Mouse (Mus musculus) adrenal gland, adult 2 months (tissue): ENCODE measurements at regions not wholly inside any gene's neighbourhood (a gene's known extent, or its start where the extent isn't known, plus 50 kb on each side); places are given as distances from the start of the nearest gene placed in this dataset.

Experiments
- DNase-seq: peaks from one replicate; pipeline ENCODE4 v3.0.0; 2021

GRCm38 (mm10) chr14:47991546-47991945 lies 129.1 kb upstream of the Peli2 start:
- no peak for DNase-seq

DNA sequence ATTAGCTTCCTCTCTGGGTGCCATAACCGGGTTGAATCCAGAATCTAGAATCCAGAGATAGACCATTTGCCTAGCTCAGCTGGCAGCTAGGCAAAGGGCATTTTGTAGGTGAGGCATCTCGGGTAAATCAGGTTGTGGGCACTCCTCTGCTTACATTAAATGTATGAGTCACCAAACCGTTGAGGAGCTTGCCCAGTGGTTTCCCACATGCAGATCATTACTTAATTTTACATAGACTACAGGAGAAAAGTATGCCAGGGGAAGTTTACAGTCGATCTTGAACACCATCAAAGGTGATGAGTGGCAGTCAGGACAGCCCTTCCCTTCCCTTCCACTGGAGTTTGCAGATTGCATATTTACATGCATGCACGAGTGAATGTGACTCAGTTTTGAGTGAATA lies 128.5 kb upstream of the Peli2 start:
- DNase-seq = no peak

- no peak for DNase-seq
These were observed 127.8 kb upstream of the Peli2 start for GRCm38 (mm10) chr14:47992851-47993250.

- no peak for DNase-seq
These were observed 121.7 kb upstream of the Peli2 start for GRCm38 (mm10) chr14:47998936-47999335.

GRCm38 (mm10) chr14:48005092-48005928 lies 115.3 kb upstream of the Peli2 start:
- DNase-seq = no peak

GRCm38 (mm10) chr14:48005929-48006309 lies 114.7 kb upstream of the Peli2 start:
- DNase-seq = no peak

DNA sequence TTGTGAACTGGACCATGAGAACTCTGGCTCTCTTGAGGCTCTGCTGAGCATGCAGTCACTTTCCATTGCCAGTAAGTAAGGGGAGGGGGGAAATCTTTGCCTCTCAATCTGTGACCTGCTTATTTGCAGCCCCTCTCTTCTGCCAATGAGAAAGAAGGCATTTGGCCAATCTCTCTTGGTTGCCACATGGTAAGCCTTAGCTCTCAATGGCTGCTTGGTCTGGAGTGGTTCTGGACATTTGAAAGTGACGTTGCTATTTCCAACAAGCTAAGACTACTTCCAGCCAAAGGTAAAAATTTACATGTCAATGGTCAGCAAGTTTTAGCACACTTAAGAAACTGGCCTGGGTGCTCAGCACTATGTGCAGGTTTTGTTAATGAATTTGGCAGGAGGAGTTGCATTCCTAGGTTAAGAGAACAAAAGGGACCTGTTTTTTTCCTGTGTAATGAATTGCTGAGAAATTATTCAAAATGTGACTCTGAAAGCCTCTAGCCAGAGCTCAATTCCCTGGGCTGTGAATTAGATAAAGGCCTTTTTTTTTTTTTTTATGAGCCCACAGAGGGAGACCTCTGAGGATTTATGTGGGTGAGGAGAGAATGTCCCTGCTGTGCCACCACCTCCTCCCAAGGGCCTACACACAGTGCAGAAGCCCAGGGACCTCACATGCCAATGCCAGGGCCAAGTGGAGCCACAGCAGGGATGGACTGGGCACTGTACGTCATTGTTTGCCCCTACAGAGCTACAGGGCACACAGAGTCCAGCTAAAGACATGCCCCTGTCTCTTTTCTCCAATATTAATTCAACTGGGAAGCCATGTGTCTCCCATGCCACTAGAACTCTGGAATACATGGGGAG lies 108.0 kb upstream of the Peli2 start:
- no peak for DNase-seq

- no peak for DNase-seq
These were observed 107.2 kb upstream of the Peli2 start for GRCm38 (mm10) chr14:48013431-48013830.

DNA sequence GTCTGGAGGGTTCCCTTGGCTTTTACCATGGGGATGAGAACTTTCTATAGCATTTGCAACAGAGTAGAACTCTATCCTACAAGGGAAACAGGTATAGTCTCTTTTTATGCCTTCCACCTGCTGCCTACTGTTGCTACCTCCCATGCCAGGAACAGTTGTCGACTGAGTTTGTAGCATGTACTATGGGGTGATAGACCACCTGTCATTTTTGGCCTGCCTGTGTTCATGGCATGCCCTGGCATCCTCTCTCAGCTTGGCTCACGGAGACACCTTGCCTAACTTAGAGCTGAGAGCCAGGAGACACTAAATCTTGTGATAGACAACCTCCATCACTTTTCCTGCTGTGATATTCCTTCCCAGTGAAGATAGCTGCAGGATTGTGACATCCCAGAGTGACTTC lies 105.8 kb upstream of the Peli2 start:
- DNase-seq = no peak

DNA sequence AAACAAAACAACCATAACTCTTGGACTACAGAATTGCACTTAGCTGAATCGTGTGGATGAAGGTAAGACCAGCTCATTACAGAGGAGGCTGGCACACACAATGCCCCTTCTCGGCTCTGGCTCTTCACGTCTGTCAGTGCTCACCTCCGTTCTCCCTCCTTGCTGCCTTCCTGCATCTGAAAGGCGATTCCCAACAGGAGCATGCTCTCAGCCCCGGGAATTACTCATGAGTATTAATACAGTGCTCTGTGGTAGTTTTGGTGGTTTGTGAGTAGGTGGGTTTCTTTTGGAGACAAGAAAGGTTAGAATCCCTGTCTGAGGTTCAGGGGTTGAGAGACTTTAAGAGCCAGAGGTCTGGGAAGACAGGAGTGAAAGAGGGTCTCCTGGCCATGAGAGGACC lies 102.7 kb upstream of the Peli2 start:
- DNase-seq = no peak

DNA sequence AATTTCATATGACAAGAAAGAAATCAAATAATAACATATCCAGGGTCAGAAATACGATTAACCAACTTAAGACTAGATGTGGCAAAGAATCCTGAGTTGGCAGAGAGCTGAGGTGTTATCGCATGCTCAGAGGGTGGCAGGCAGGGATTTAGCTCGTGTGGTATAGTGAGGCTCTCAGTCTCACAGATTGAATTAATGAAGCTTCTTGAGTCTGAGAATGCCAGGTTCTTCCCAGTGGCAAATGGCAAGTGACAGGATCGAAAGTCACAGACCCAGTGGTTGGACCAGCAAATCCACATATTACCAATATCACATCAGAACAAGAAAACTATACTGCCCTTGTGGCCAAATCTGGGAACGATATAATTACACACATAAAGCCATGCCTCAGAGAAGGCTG lies 101.3 kb upstream of the Peli2 start:
- no peak for DNase-seq

DNA sequence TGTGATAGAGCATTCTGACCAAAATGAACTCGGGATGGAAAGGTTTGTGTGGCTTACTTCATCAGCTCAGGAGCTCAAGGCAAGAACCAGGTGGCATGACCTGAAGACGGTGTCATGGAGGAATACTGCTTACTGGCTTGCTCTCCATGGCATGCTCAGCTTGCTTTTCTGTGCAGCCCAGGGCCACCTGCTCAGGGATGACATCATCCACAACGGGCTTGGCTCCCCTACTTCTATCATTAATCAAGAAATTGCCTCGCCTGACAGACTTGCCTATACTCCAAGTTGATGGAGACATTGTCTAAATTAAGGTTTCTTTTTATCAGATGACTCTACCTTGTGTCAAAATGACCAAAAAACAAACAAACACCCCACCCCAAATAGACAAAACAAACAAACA lies 98.4 kb upstream of the Peli2 start:
- DNase-seq = no peak

GRCm38 (mm10) chr14:48024051-48024693 lies 96.5 kb upstream of the Peli2 start:
- no peak for DNase-seq

DNA sequence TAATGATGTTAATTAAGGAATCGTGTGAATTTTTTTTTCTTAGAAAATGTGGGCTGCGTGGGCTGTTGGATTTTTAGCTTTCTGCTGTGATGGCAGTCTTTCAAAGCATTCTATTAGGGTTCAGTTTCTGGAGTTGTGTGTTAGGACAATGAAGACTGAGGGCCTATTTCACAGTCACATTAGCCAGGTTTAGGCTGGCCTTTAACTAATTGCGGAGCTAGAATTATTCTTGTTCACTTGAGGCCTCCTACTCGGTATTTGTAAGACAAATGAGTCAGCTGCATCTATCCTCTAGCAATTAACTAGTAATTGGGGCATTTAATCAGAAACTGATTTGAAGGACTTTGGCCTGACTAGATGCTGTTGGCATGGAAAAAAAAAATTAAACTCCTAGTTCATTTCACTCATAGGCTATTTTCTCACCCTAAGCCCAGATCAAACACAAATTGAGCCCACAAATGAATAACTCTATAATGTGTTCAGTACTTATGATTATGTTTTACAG lies 81.3 kb upstream of the Peli2 start:
- DNase-seq = no peak

DNA sequence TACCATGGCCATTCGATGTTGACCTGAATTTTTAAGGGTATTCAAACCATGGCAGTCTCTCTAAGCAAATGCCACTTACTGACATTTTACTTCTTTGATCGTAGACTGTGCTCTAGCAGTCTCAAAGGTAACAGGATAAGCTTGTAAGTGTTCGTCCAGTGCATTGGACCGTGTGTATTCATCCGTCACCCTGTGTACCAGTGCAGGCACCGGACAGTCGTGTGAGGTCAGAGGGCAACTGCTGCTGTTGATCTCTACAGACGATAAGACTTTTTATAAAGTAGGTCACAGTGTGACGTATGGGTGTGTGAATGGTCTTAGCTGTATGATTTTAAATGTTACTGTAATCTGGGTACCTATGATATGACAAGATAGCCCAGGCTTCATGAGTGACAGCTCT lies 74.5 kb upstream of the Peli2 start:
- DNase-seq = no peak

GRCm38 (mm10) chr14:48046831-48047230 lies 73.8 kb upstream of the Peli2 start:
- no peak for DNase-seq

DNA sequence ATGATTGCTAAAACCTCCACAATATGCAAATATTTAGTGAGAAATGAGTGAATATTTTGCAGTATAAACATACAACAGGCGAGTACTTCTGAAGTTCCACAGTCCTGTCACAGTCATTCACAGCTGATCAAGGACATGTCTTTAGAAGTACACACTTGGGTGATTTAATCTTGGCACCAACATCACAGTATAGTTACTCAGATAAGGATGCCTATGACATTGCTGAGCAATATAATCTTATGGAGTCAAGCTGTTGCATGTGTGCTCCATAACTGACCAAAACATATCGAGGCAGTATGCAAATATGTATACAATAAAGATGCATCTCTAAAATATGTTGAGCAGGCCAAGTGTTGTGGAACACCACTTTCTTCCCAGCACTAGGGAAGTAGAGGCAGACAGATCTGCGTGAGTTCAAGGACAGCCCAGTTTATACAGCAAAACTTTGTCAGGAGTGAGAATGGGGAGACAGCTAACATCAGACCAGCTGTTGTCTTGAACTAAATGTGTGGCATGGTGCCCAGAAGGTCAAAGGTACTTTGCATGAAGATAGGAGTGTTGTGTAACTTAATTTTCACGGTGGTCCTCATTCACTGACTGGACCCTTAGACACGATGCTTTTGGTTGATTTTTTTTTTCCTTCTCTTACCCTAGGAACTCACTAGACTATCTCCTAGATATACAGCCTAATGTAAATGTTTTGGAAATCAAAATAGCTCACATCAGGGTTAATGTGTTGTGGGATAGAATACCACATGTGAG lies 70.7 kb upstream of the Peli2 start:
- no peak for DNase-seq

DNA sequence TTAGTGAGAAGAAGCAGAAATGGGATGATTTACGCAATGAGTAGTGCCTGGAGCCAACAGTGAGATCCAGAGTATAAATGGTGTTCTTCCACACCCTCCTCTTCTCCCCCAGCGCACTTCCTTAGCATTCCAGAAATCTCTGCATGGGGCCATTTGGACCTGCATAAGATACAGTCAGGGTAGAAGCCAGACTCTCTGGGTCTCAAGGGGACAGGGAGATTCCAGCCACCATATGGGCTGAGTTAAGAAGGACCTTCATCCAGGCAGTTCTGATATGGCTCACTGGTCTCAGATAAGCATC lies 70.2 kb upstream of the Peli2 start:
- DNase-seq = no peak

DNA sequence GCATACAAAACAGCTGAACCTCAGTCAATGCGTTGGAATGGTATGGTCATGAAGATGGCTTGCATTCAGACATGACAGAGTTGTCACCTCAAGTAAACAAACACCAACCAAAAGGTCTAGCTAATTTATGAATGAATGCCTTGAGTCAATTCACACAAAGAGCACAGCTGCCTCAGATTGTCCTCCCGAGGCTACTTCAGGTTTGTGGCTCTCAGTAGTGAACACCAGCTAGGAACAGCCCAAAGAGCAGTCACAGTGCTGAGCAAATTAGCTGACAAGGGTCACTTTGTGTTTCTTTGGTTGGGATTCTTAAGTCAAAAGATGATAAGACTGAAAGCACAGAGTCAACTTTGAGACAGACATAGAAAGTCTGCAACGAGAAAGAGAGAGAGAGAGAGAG lies 68.7 kb upstream of the Peli2 start:
- no peak for DNase-seq

DNA sequence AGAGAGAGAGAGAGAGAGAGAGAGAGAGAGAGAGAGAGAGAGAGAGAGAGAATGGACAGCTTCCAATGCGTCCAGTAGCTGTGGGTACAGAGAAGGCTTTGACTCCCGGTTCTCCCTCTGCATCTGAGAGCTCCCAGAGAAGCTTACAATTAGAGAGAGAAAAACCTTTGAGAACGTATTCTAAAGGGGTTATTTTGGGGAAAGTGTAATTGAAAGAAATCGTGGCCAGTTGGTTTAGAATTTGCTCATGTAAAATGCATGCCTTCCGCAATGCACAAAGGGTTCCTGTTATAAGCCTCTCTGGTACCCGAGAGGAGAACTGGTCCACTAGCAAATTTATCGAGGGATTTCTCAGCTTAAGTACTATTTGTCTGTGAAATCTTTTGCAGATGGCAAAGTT lies 68.2 kb upstream of the Peli2 start:
- DNase-seq = no peak

GRCm38 (mm10) chr14:48053151-48053550 lies 67.5 kb upstream of the Peli2 start:
- no peak for DNase-seq

DNA sequence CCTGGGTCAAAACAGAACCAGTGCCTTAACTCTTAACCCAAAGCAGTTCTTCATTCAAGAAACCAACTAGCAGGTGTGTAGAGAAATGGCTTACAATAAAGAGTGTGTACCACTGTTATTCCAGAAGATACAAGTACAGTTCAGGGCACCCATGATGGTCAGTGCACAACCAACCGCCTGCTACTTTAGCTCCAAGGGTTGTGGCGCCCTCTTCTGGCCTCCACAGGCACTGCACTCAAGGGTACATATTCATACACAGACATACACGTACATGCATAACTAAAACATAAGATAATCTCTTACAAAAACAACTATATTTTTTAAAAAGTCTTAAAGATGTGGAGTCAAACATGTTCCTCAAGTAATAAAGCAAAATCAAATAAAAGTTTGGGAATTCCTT lies 65.9 kb upstream of the Peli2 start:
- no peak for DNase-seq
